Mouse (Mus musculus) MEL (cell line): ENCODE data around the gene Aars. TPM values are rescaled to one million over a fixed set of nuclear protein-coding genes. Genes with fewer than 3 reads are reported as not detected.
A peak's percentile ranks its signal among the peaks of the same experiment; 100 is the strongest.

Source experiments
- DNase-seq: peaks from one replicate; pipeline ENCODE4 v3.0.0; 2011; ENCODE audit warnings: low read depth, low spot score
- H3K27ac ChIP-seq: 2 replicates; pipeline ENCODE4 v1.5.1; 2012; ENCODE audit warnings: low read depth, mild to moderate bottlenecking, control low read depth, low read length, moderate library complexity; ENCODE audit not compliant: control insufficient read depth
- H3K27me3 ChIP-seq, 2 experiments: fragments of 150-350 bp in 1 of 2; sonication (generic) in 1 of 2; 2 replicates each; pipeline ENCODE4 v1.6.1; 2012; ENCODE audit warnings: low read length in 2 of 2, mild to moderate bottlenecking in 2 of 2, improper control_type of control experiment in 1 of 2, moderate library complexity in 1 of 2; ENCODE audit not compliant: insufficient read depth in 2 of 2, control insufficient read depth in 1 of 2
- H3K36me3 ChIP-seq, 2 experiments: 2 replicates each; pipeline ENCODE4 v1.6.1; 2012 to 2014; ENCODE audit warnings: low read length in 2 of 2, improper control_type of control experiment in 1 of 2, inconsistent platforms in 1 of 2, mild to moderate bottlenecking in 1 of 2; ENCODE audit not compliant: insufficient read depth in 2 of 2, control insufficient read depth in 1 of 2
- H3K4me1 ChIP-seq, 2 experiments: fragments of 150-350 bp in 1 of 2; sonication (generic) in 1 of 2; 2 replicates each; pipeline ENCODE4 v1.6.1; 2012; ENCODE audit warnings: low read length in 2 of 2, improper control_type of control experiment in 1 of 2, mild to moderate bottlenecking in 1 of 2; ENCODE audit not compliant: insufficient read depth in 2 of 2, control insufficient read depth in 1 of 2
- H3K4me3 ChIP-seq, 2 experiments: fragments of 150-350 bp in 1 of 2; sonication (generic) in 1 of 2; 2 replicates each; pipeline ENCODE4 v1.5.1; 2012; ENCODE audit warnings: low read depth in 2 of 2, low read length in 2 of 2, mild to moderate bottlenecking in 2 of 2, moderate library complexity in 2 of 2, control low read depth in 1 of 2, improper control_type of control experiment in 1 of 2; ENCODE audit not compliant: control insufficient read depth in 1 of 2, insufficient read depth in 1 of 2
- H3K79me2 ChIP-seq: 2 replicates; pipeline ENCODE4 v1.6.1; 2012; ENCODE audit warnings: mild to moderate bottlenecking, low read length, moderate library complexity; ENCODE audit not compliant: control insufficient read depth, poor library complexity, insufficient read depth
- H3K9ac ChIP-seq: 2 replicates; pipeline ENCODE4 v1.6.1; 2012; ENCODE audit warnings: low read depth, mild to moderate bottlenecking, control low read depth, low read length, moderate library complexity; ENCODE audit not compliant: control insufficient read depth, poor library complexity, severe bottlenecking
- H3K9me3 ChIP-seq: fragments of 150-350 bp; sonication (generic); replicated peaks from 2 replicates; pipeline ENCODE4 v1.6.1; 2012; ENCODE audit warnings: mild to moderate bottlenecking, low read length, improper control_type of control experiment, moderate library complexity; ENCODE audit not compliant: insufficient read depth
- BHLHE40 ChIP-seq: IDR thresholded peaks from 2 replicates; pipeline ENCODE4 v1.6.1; 2012; ENCODE audit warnings: low read depth, mild to moderate bottlenecking, inconsistent platforms, low read length, improper control_type of control experiment, borderline replicate concordance
- CHD1 ChIP-seq: IDR thresholded peaks from 2 replicates; pipeline ENCODE4 v1.6.1; 2012; ENCODE audit warnings: low read depth, mild to moderate bottlenecking, inconsistent platforms, low read length, improper control_type of control experiment
- CTCF ChIP-seq, 3 experiments: IDR thresholded peaks in 2 of 3; conservative IDR thresholded peaks in 1 of 3; 2 replicates each; pipeline ENCODE4 v1.5.1; 2011 to 2012; ENCODE audit warnings: low read length in 3 of 3, low read depth in 2 of 3, mild to moderate bottlenecking in 2 of 3, improper control_type of control experiment in 1 of 3, inconsistent platforms in 1 of 3, mixed read lengths in 1 of 3, moderate library complexity in 1 of 3; ENCODE audit not compliant: control insufficient read depth in 1 of 3, insufficient read depth in 1 of 3, poor library complexity in 1 of 3, severe bottlenecking in 1 of 3
- E2F4 ChIP-seq: IDR thresholded peaks from 2 replicates; pipeline ENCODE4 v1.6.1; 2011; ENCODE audit warnings: low read depth, low read length, improper control_type of control experiment, borderline replicate concordance
- ELF1 ChIP-seq: IDR thresholded peaks from 2 replicates; pipeline ENCODE4 v1.6.1; 2014; ENCODE audit warnings: low read depth, mild to moderate bottlenecking, inconsistent platforms, low read length, improper control_type of control experiment, moderate library complexity
- EP300 ChIP-seq, 2 experiments: IDR thresholded peaks; 2 replicates each; pipeline ENCODE4 v1.6.1; 2011; ENCODE audit warnings: improper control_type of control experiment in 2 of 2, low read length in 2 of 2, low read depth in 1 of 2, mild to moderate bottlenecking in 1 of 2
- GATA1 ChIP-seq: IDR thresholded peaks from 2 replicates; pipeline ENCODE4 v1.6.1; 2011; ENCODE audit warnings: low read depth, low read length, improper control_type of control experiment
- HCFC1 ChIP-seq: IDR thresholded peaks from 2 replicates; pipeline ENCODE4 v1.6.1; 2012; ENCODE audit warnings: low read depth, mild to moderate bottlenecking, inconsistent platforms, low read length, improper control_type of control experiment, moderate library complexity
- JUND ChIP-seq: IDR thresholded peaks from 2 replicates; pipeline ENCODE4 v1.6.1; 2011; ENCODE audit warnings: low read depth, mild to moderate bottlenecking, improper control_type of control experiment, low read length
- KAT2A ChIP-seq: conservative IDR thresholded peaks from 2 replicates; pipeline ENCODE4 v1.6.1; 2012; ENCODE audit warnings: low read depth, low read length, improper control_type of control experiment, inconsistent platforms
- MAFK ChIP-seq: IDR thresholded peaks from 2 replicates; pipeline ENCODE4 v1.6.1; 2011; ENCODE audit warnings: low read depth, mild to moderate bottlenecking, low read length, improper control_type of control experiment, borderline replicate concordance
- MAZ ChIP-seq: IDR thresholded peaks from 2 replicates; pipeline ENCODE4 v1.6.1; 2012; ENCODE audit warnings: low read depth, mild to moderate bottlenecking, inconsistent platforms, low read length, improper control_type of control experiment
- MEF2A ChIP-seq: IDR thresholded peaks from 2 replicates; pipeline ENCODE4 v1.6.1; 2014; ENCODE audit warnings: low read depth, mild to moderate bottlenecking, inconsistent platforms, low read length, improper control_type of control experiment; ENCODE audit not compliant: poor library complexity, insufficient replicate concordance, severe bottlenecking; ENCODE audit errors: extremely low read depth
- MYC ChIP-seq: IDR thresholded peaks from 2 replicates; pipeline ENCODE4 v1.6.1; 2011; ENCODE audit warnings: low read depth, mild to moderate bottlenecking, low read length, improper control_type of control experiment, moderate library complexity
- NELFE ChIP-seq: IDR thresholded peaks from 2 replicates; pipeline ENCODE4 v1.6.1; 2011; ENCODE audit warnings: low read depth, low read length, improper control_type of control experiment
- NRF1 ChIP-seq: IDR thresholded peaks from 2 replicates; pipeline ENCODE4 v1.6.1; 2014; ENCODE audit warnings: low read depth, mild to moderate bottlenecking, inconsistent platforms, low read length, improper control_type of control experiment, moderate library complexity; ENCODE audit not compliant: poor library complexity, insufficient read depth, severe bottlenecking
- POLR2A ChIP-seq, 2 experiments: IDR thresholded peaks; 2 replicates each; pipeline ENCODE4 v1.6.1; 2011 to 2012; ENCODE audit warnings: low read length in 2 of 2, mild to moderate bottlenecking in 2 of 2, control low read depth in 1 of 2, improper control_type of control experiment in 1 of 2, low read depth in 1 of 2, moderate library complexity in 1 of 2; ENCODE audit not compliant: control insufficient read depth in 1 of 2, insufficient read depth in 1 of 2, poor library complexity in 1 of 2
- POLR2AphosphoS2 ChIP-seq: IDR thresholded peaks from 2 replicates; pipeline ENCODE4 v1.6.1; 2011; ENCODE audit warnings: low read length, improper control_type of control experiment
- RAD21 ChIP-seq: IDR thresholded peaks from 2 replicates; pipeline ENCODE4 v1.6.1; 2011; ENCODE audit warnings: mild to moderate bottlenecking, low read depth, low read length, improper control_type of control experiment
- RCOR1 ChIP-seq: IDR thresholded peaks from 2 replicates; pipeline ENCODE4 v1.6.1; 2012; ENCODE audit warnings: low read depth, mild to moderate bottlenecking, inconsistent platforms, low read length, improper control_type of control experiment
- SIN3A ChIP-seq: IDR thresholded peaks from 2 replicates; pipeline ENCODE4 v1.6.1; 2012; ENCODE audit warnings: low read length, improper control_type of control experiment, inconsistent platforms
- SMC3 ChIP-seq: IDR thresholded peaks from 2 replicates; pipeline ENCODE4 v1.6.1; 2011; ENCODE audit warnings: low read depth, low read length, improper control_type of control experiment
- TAL1 ChIP-seq: IDR thresholded peaks from 2 replicates; pipeline ENCODE4 v1.6.1; 2012; ENCODE audit warnings: mild to moderate bottlenecking, inconsistent platforms, low read length, moderate library complexity, mixed read lengths
- TBP ChIP-seq: IDR thresholded peaks from 2 replicates; pipeline ENCODE4 v1.8.0; 2011; ENCODE audit warnings: low read depth, low read length, improper control_type of control experiment
- UBTF ChIP-seq: IDR thresholded peaks from 2 replicates; pipeline ENCODE4 v1.6.1; 2012; ENCODE audit warnings: low read depth, mild to moderate bottlenecking, inconsistent platforms, low read length, improper control_type of control experiment, moderate library complexity, borderline replicate concordance; ENCODE audit not compliant: insufficient read depth
- ZC3H11A ChIP-seq: IDR thresholded peaks from 2 replicates; pipeline ENCODE4 v1.6.1; 2012; ENCODE audit warnings: low read depth, mild to moderate bottlenecking, inconsistent platforms, low read length, improper control_type of control experiment
- ZMIZ1 ChIP-seq: IDR thresholded peaks from 2 replicates; pipeline ENCODE4 v1.6.1; 2012; ENCODE audit warnings: low read depth, mild to moderate bottlenecking, inconsistent platforms, low read length, improper control_type of control experiment, moderate library complexity
- ZNF384 ChIP-seq: IDR thresholded peaks from 2 replicates; pipeline ENCODE4 v1.6.1; 2012; ENCODE audit warnings: low read depth, mild to moderate bottlenecking, inconsistent platforms, low read length, improper control_type of control experiment
- polyA plus RNA-seq, 2 experiments: library from polyadenylated mRNA; stranded (reverse) in 1 of 2; unstranded in 1 of 2; fragments of >175 nt in 1 of 2; fragments of >200 nt in 1 of 2; gene quantifications; 2 replicates each; pipeline versions ENCODE4 v1.2.1 to v1.2.4; 2012; ENCODE audit warnings: low replicate concordance in 2 of 2, low read depth in 1 of 2; ENCODE audit not compliant: insufficient read length in 2 of 2, insufficient read depth in 1 of 2, missing spikeins in 1 of 2
- total RNA-seq: library from RNA; depleted of rRNA; stranded (reverse); fragments of 300-350 nt; gene quantifications from 2 replicates; pipeline ENCODE4 v1.2.3, GENCODE M21; 2012

The Aars gene
- total and polyA plus RNA-seq, 3 experiments, result 25.1 to 162 (median 106) TPM

- no peaks in the 10 kb centered on the region for H3K27me3 ChIP-seq
- peaks cover 0 to 5% of the 10 kb centered on the region in 2 experiments; a peak in 2 of 4 replicates for H3K4me1 ChIP-seq
- TF ChIP-seq POLR2A (IDR thresholded peaks at IDR 0.05; ENCODE audit: control insufficient read depth in 1 of 2, insufficient read depth in 1 of 2, low read depth in 1 of 2, low read length in 2 of 2, poor library complexity in 1 of 2) (no peak), ZC3H11A (0 out of 2 replicates have a peak, but pooled peaks have one; percentile 17), E2F4 (no peak), EP300 (IDR thresholded peaks at IDR 0.05; ENCODE audit: low read depth in 1 of 2, low read length in 2 of 2) (no peak), JUND (no peak), SMC3 (peak; percentile 38), NRF1 (no peak), ZNF384 (no peak), SIN3A (no peak), MAFK (no peak), MEF2A (no peak), MYC (no peak), NELFE (no peak), HCFC1 (no peak), RCOR1 (no peak), CTCF (IDR thresholded peaks at IDR 0.05 in 2 of 3, conservative IDR thresholded peaks at IDR 0.05 in 1 of 3; ENCODE audit: control insufficient read depth in 1 of 3, insufficient read depth in 1 of 3, low read depth in 2 of 3, low read length in 3 of 3, poor library complexity in 1 of 3, severe bottlenecking in 1 of 3) (peak in 2 of 3 experiments; percentile 18 to 32; a peak in 2 of 6 replicates), POLR2AphosphoS2 (no peak), BHLHE40 (no peak), MAZ (no peak), ZMIZ1 (no peak), RAD21 (peak; percentile 37), TBP (no peak), TAL1 (no peak), UBTF (no peak), KAT2A (no peak), ELF1 (no peak), GATA1 (no peak), CHD1 (0 out of 2 replicates have a peak, but pooled peaks have one; percentile 10)
- peak overlapping the region; percentile 74 for H3K9ac ChIP-seq
- DNase-seq, result peak; percentile 55
- H3K4me3 ChIP-seq, result peak overlapping the region; percentile 69 to 82
- H3K79me2 ChIP-seq, result peaks cover 28% of the 10 kb centered on the region
- no peaks in the 10 kb centered on the region for H3K9me3 ChIP-seq
- H3K27ac ChIP-seq, result peak overlapping the region; percentile 99
- peaks cover 11% of the 10 kb centered on the region in 2 experiments for H3K36me3 ChIP-seq
Observed at GRCm38 (mm10) chr8:110996641-110997430, 36.1 kb upstream of the Aars start.
